Mouse (Mus musculus): ENCODE data around the gene Rtp3. TPM values are rescaled to one million over a fixed set of nuclear protein-coding genes. Genes with fewer than 3 reads are reported as not detected.

Gene Rtp3
- polyA plus RNA-seq, 1 experiment from 2014 or later = not detected

- Histone ChIP-seq H3K27me3 (peaks cover 70% of the 10 kb centered on the region), H3K4me1 (peaks cover 26% of the 10 kb centered on the region), H3K9me3 (no peaks in the 10 kb centered on the region), H3K36me3 (replicated peaks) (no peaks in the 10 kb centered on the region), H3K9ac (no peak overlapping the region), H3K4me3 (replicated peaks) (no peak overlapping the region), H3K27ac (no peak overlapping the region), H3K4me2 (no peak overlapping the region)
- WGBS = 97% methylated on average over 13 of the region's 13 CpGs
- no peak for ATAC-seq (ENCODE audit: low FRiP score)
Measured at GRCm38 (mm10) chr9:110951866-110952265, 38.5 kb downstream of the Rtp3 start.

DNA sequence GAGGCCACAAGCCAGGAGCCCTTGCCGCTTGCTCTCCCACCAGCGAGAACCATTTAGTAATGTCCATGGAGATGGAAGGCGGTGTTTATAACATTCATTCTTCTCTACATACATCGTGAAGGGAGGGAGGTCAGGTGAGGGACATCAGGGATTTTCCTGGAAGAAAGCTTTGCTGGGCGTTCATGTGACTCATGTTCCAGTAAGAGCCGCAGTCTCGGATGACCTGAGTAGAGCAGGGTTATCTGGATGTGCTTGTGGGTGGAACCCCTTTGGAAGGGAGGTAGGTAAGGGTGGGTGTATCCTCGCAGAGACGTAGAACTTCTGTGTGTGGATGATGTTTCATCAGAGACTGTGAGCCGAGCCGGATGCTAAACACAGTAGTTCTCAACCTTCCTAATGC lies 39.0 kb downstream of the Rtp3 start, which contains the start of gene Lrrc2:
Lrrc2 (plus strand) TSS at position 149 of the 400 bp plus-strand sequence.
- H3K4me3 ChIP-seq (replicated peaks) = no peak within 1 kb of the TSS
- H3K4me1 ChIP-seq = peaks cover 31% of the 10 kb centered on the region
- H3K9me3 ChIP-seq = no peaks in the 10 kb centered on the region
- no peak within 1 kb of the TSS for H3K4me2 ChIP-seq
- 93% methylated on average over 11 of the region's 11 CpGs for WGBS
- H3K36me3 ChIP-seq (replicated peaks) = no peaks in the 10 kb centered on the region
- H3K9ac ChIP-seq = no peak within 1 kb of the TSS
- H3K27ac ChIP-seq = no peak within 1 kb of the TSS
- no peak for ATAC-seq (ENCODE audit: low FRiP score)
- H3K27me3 ChIP-seq = peaks cover 73% of the 10 kb centered on the region

DNA sequence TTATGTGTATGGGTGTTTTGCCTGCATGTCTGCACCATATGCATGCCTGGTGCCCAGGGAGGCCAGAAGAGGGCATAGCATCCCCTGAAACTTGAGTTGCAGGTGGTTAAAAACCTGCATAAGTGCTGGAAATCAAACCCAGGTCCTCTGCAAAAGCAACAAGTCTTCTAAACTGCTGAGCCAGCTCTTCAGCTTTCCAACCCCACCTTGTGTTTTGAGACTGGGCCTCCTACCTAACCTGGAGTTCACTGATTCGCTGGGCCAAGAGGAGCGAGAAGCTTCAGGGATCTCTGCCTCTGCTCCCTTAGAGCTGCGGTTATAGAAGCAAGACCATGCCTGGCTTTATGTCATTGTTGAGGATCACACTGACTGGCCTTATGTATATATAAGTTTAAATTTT lies 40.3 kb downstream of the Rtp3 start:
- no peak for ATAC-seq (ENCODE audit: low FRiP score)
- Histone ChIP-seq H3K4me2 (no peak overlapping the region), H3K4me1 (peaks cover 33% of the 10 kb centered on the region), H3K27ac (no peak overlapping the region), H3K4me3 (replicated peaks) (no peak overlapping the region), H3K9ac (no peak overlapping the region), H3K27me3 (peaks cover 74% of the 10 kb centered on the region), H3K9me3 (no peaks in the 10 kb centered on the region), H3K36me3 (replicated peaks) (no peaks in the 10 kb centered on the region)
- WGBS = 95% methylated on average over 3 of the region's 3 CpGs

GRCm38 (mm10) chr9:110948813-110949310 lies 41.5 kb downstream of the Rtp3 start:
- Histone ChIP-seq H3K9me3 (no peaks in the 10 kb centered on the region), H3K4me2 (no peak overlapping the region), H3K4me3 (replicated peaks) (no peak overlapping the region), H3K36me3 (replicated peaks) (no peaks in the 10 kb centered on the region), H3K27ac (no peak overlapping the region), H3K4me1 (peaks cover 25% of the 10 kb centered on the region), H3K27me3 (peaks cover 77% of the 10 kb centered on the region), H3K9ac (no peak overlapping the region)
- no peak for ATAC-seq (ENCODE audit: low FRiP score)
- WGBS = 57% methylated on average over 8 of the region's 8 CpGs

DNA sequence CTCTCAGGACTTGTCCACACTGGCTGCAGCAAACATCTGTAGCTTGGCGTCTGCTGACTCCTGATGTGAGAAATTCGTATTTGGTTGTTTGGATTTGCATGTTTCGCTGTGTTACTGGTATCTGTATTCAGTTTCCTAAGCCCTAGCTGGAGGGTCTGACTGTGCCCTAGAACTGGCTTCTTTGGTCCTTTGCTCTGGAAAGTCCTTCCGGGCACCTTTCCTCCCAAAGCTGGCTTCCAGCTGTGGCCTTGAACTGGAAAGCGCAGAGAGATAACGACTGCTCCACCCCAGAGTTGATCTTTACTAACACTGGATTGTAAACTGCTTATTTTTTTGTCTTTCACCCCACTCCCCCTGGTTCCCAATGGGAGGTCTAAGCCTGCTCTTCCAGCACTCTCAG lies 42.5 kb downstream of the Rtp3 start:
- Histone ChIP-seq H3K27ac (no peak overlapping the region), H3K9ac (no peak overlapping the region), H3K27me3 (peaks cover 82% of the 10 kb centered on the region), H3K4me2 (no peak overlapping the region), H3K4me3 (replicated peaks) (no peak overlapping the region), H3K9me3 (no peaks in the 10 kb centered on the region), H3K36me3 (replicated peaks) (no peaks in the 10 kb centered on the region), H3K4me1 (peaks cover 19% of the 10 kb centered on the region)
- no peak for ATAC-seq (ENCODE audit: low FRiP score)
- WGBS = 15% methylated on average over 6 of the region's 6 CpGs

GRCm38 (mm10) chr9:110947261-110947661 lies 43.1 kb downstream of the Rtp3 start:
- Histone ChIP-seq H3K4me2 (peak overlapping the region; percentile 37), H3K4me1 (peaks cover 19% of the 10 kb centered on the region), H3K9me3 (no peaks in the 10 kb centered on the region), H3K36me3 (replicated peaks) (no peaks in the 10 kb centered on the region), H3K9ac (peak overlapping the region; percentile 17; the same call in 1 of the 2 replicates), H3K27ac (no peak overlapping the region), H3K4me3 (replicated peaks) (no peak overlapping the region), H3K27me3 (peaks cover 81% of the 10 kb centered on the region)
- 3% methylated on average over 6 of the region's 6 CpGs for WGBS
- no peak for ATAC-seq (ENCODE audit: low FRiP score)

- no peak overlapping the region for H3K9ac ChIP-seq
Measured at GRCm38 (mm10) chr9:110946548-110947044, 43.8 kb downstream of the Rtp3 start.

DNA sequence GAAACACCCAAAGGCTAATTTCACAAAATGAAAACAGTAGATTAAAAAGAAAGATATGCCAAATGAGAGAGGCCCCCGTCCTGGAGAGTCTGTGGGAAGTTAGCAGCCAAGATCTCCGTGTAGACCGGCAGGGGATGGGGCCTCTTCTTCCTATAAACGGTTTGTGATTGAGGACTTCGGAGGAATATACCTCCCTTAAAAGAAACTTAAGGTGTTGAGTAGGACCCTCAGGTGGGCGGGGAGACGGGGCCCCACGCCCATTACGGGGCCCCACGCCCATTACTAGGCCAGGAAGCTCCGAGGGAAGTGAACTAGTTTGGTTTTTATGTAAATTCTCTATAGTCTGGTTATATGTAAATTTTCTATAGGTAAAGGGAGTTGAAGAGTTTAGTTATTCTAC lies 44.5 kb downstream of the Rtp3 start, which contains the start of gene Tdgf1:
Tdgf1 (minus strand) TSS at position 233 of the 400 bp plus-strand sequence.
- WGBS = 13% methylated on average over 11 of the region's 11 CpGs
- Histone ChIP-seq H3K4me2 (peak within 1 kb of the TSS; percentile 37), H3K9ac (peak within 1 kb of the TSS; percentile 17; the same call in 1 of the 2 replicates), H3K4me3 (replicated peaks) (no peak within 1 kb of the TSS), H3K9me3 (no peaks in the 10 kb centered on the region), H3K27ac (no peak within 1 kb of the TSS), H3K27me3 (peaks cover 67% of the 10 kb centered on the region), H3K36me3 (replicated peaks) (no peaks in the 10 kb centered on the region), H3K4me1 (peaks cover 19% of the 10 kb centered on the region)
- no peak for ATAC-seq (ENCODE audit: low FRiP score)

More at GRCm38 (mm10) chr9:110946548-110947044, 43.8 kb downstream of the Rtp3 start:
- H3K9me3 ChIP-seq = no peaks in the 10 kb centered on the region
- WGBS = 4% methylated on average over 20 of the region's 20 CpGs
- H3K4me3 ChIP-seq (replicated peaks) = no peak overlapping the region
- H3K4me2 ChIP-seq = peak overlapping the region; percentile 37
- H3K4me1 ChIP-seq = peaks cover 19% of the 10 kb centered on the region
- no peak for ATAC-seq (ENCODE audit: low FRiP score)
- H3K27me3 ChIP-seq = peaks cover 74% of the 10 kb centered on the region
- H3K27ac ChIP-seq = no peak overlapping the region
- H3K36me3 ChIP-seq (replicated peaks) = no peaks in the 10 kb centered on the region

DNA sequence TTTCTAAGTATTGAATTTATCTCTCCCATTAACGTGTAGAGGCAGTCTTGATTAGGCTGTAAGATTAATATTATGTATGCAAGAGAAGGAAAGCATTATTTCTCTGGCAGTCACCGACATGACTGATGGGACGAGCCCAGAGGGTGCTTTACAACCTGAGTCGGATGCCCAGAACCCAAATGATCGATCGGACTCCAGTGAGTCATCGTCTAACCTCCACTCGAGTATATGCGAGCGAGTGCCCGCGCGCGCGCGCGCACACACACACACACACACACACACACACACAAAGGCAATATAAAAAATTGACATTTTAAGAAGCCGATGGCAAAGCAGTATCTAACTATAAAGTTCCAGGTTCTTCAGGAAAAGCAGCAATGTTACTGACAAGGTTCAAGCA lies 45.0 kb downstream of the Rtp3 start:
- Histone ChIP-seq H3K4me3 (replicated peaks) (no peak overlapping the region), H3K27ac (no peak overlapping the region), H3K36me3 (replicated peaks) (no peaks in the 10 kb centered on the region), H3K9me3 (no peaks in the 10 kb centered on the region), H3K4me1 (peaks cover 19% of the 10 kb centered on the region), H3K4me2 (no peak overlapping the region), H3K9ac (no peak overlapping the region), H3K27me3 (peaks cover 66% of the 10 kb centered on the region)
- no peak for ATAC-seq (ENCODE audit: low FRiP score)
- 24% methylated on average over 18 of the region's 18 CpGs for WGBS

GRCm38 (mm10) chr9:110944265-110944664 lies 46.1 kb downstream of the Rtp3 start:
- Histone ChIP-seq H3K27ac (no peak overlapping the region), H3K4me2 (no peak overlapping the region), H3K9ac (no peak overlapping the region), H3K27me3 (peaks cover 65% of the 10 kb centered on the region), H3K4me1 (peaks cover 19% of the 10 kb centered on the region), H3K36me3 (replicated peaks) (no peaks in the 10 kb centered on the region), H3K9me3 (no peaks in the 10 kb centered on the region), H3K4me3 (replicated peaks) (no peak overlapping the region)
- no peak for ATAC-seq (ENCODE audit: low FRiP score)
- 36% methylated on average over 13 of the region's 13 CpGs for WGBS

DNA sequence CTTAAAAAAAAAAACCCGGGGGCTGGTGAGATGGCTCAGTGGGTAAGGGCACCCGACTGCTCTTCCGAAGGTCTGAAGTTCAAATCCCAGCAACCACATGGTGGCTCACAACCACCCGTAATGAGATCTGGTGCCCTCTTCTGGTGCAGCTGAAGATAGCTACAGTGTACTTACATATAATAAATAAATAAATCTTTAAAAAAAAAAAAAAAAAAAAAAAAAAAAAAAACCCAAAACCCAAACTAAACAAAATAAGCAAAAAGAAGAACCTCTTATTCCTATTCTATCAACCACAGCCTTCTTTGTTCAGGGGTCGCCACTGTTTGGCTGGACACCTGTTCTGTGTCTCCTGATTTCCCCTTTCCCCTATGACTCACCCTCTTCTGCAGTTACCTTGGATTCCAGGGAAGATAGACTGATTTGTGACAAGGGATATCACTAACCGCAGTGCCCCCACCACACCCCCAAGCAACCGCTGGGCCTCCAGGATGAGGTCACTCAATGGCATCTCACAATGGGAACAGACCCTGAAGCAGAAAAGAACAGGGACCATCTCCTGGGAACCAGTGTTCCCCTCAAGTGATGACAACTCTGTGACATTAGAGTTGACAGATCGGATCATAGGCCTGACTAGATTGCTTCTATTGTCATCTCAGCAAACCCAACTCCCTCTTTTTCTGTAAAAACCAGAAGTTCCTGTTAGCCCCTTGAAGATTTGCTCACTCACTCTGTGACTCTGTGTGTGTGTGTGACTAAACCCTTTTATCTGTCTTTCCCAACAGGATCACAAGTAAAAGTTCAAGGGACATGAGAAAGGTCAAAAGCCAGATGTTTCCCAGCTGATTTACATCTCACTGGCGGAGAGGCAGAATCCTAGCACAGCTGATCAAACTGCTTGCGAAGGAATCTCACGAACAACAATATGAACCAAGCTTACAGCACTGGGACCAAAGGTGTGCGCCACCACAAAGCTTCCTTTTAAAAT lies 52.6 kb downstream of the Rtp3 start:
- Histone ChIP-seq H3K36me3 (replicated peaks) (no peaks in the 10 kb centered on the region), H3K27me3 (peaks cover 5% of the 10 kb centered on the region; the same call in 1 of the 2 replicates), H3K4me2 (no peak overlapping the region), H3K4me1 (no peaks in the 10 kb centered on the region), H3K27ac (no peak overlapping the region), H3K4me3 (replicated peaks) (no peak overlapping the region), H3K9me3 (no peaks in the 10 kb centered on the region), H3K9ac (no peak overlapping the region)
- 80% methylated on average over 12 of the region's 12 CpGs for WGBS
- ATAC-seq (ENCODE audit: low FRiP score) = no peak

GRCm38 (mm10) chr9:110935941-110936340 lies 54.4 kb downstream of the Rtp3 start:
- Histone ChIP-seq H3K9me3 (no peaks in the 10 kb centered on the region), H3K4me2 (no peak overlapping the region), H3K27me3 (no peaks in the 10 kb centered on the region), H3K27ac (no peak overlapping the region), H3K36me3 (replicated peaks) (no peaks in the 10 kb centered on the region), H3K4me3 (replicated peaks) (no peak overlapping the region), H3K9ac (no peak overlapping the region), H3K4me1 (no peaks in the 10 kb centered on the region)
- 82% methylated on average over 7 of the region's 7 CpGs for WGBS
- ATAC-seq (ENCODE audit: low FRiP score) = no peak
